Mouse (Mus musculus): ENCODE data around the gene Adam17. TPM values are rescaled to one million over a fixed set of nuclear protein-coding genes. Genes with fewer than 3 reads are reported as not detected.

Gene Adam17
- polyA plus RNA-seq, 1 experiment from 2014 or later: 28.7 TPM

- no peaks in the 10 kb centered on the region for H3K27me3 ChIP-seq (ENCODE audit: control insufficient read depth, insufficient read depth, low read length)
- no peak for ATAC-seq (replicated peaks; ENCODE audit: insufficient number of reproducible peaks, low FRiP score, low TSS enrichment)
- H3K9me3 ChIP-seq (replicated peaks; ENCODE audit: control insufficient read depth, low read length): no peaks in the 10 kb centered on the region
- WGBS (ENCODE audit: insufficient replicate concordance): 95% methylated on average over 7 of the region's 7 CpGs
- H3K4me1 ChIP-seq (ENCODE audit: control insufficient read depth, insufficient read depth, low read length): no peaks in the 10 kb centered on the region
- H3K4me2 ChIP-seq: no peak overlapping the region
- no peak overlapping the region for H3K27ac ChIP-seq (ENCODE audit: low read depth, low read length)
- H3K4me3 ChIP-seq (ENCODE audit: low read depth, low read length): no peak overlapping the region
- peaks cover 27% of the 10 kb centered on the region for H3K36me3 ChIP-seq (ENCODE audit: control insufficient read depth, insufficient read depth, low read length)
- no peak overlapping the region for H3K9ac ChIP-seq (ENCODE audit: low read depth, low read length)
Measured at GRCm38 (mm10) chr12:21335869-21336268, 37.6 kb downstream of the Adam17 start.

- Histone ChIP-seq H3K27ac (ENCODE audit: low read depth, low read length) (no peak overlapping the region), H3K27me3 (ENCODE audit: control insufficient read depth, insufficient read depth, low read length) (no peaks in the 10 kb centered on the region), H3K4me1 (ENCODE audit: control insufficient read depth, insufficient read depth, low read length) (0 out of 2 replicates have a peak, but pooled peaks cover 2% of the 10 kb centered on the region), H3K4me3 (ENCODE audit: low read depth, low read length) (no peak overlapping the region), H3K4me2 (no peak overlapping the region), H3K9ac (ENCODE audit: low read depth, low read length) (no peak overlapping the region), H3K9me3 (replicated peaks; ENCODE audit: control insufficient read depth, low read length) (no peaks in the 10 kb centered on the region), H3K36me3 (ENCODE audit: control insufficient read depth, insufficient read depth, low read length) (peaks cover 22% of the 10 kb centered on the region)
- 91% methylated on average over 5 of the region's 5 CpGs for WGBS (ENCODE audit: insufficient replicate concordance)
- no peak for ATAC-seq (replicated peaks; ENCODE audit: insufficient number of reproducible peaks, low FRiP score, low TSS enrichment)
Measured at GRCm38 (mm10) chr12:21333766-21334165, 39.7 kb downstream of the Adam17 start.

GRCm38 (mm10) chr12:21333021-21333420 is 40.4 kb downstream of the Adam17 start:
- Histone ChIP-seq H3K4me2 (no peak overlapping the region), H3K4me3 (ENCODE audit: low read depth, low read length) (no peak overlapping the region), H3K27ac (ENCODE audit: low read depth, low read length) (no peak overlapping the region), H3K4me1 (ENCODE audit: control insufficient read depth, insufficient read depth, low read length) (0 out of 2 replicates have a peak, but pooled peaks cover 2% of the 10 kb centered on the region), H3K9ac (ENCODE audit: low read depth, low read length) (no peak overlapping the region), H3K27me3 (ENCODE audit: control insufficient read depth, insufficient read depth, low read length) (no peaks in the 10 kb centered on the region), H3K9me3 (replicated peaks; ENCODE audit: control insufficient read depth, low read length) (no peaks in the 10 kb centered on the region), H3K36me3 (ENCODE audit: control insufficient read depth, insufficient read depth, low read length) (peaks cover 22% of the 10 kb centered on the region)
- ATAC-seq (replicated peaks; ENCODE audit: insufficient number of reproducible peaks, low FRiP score, low TSS enrichment): no peak
- 92% methylated on average over 7 of the region's 7 CpGs for WGBS (ENCODE audit: insufficient replicate concordance)

- Histone ChIP-seq H3K36me3 (ENCODE audit: control insufficient read depth, insufficient read depth, low read length) (peaks cover 22% of the 10 kb centered on the region), H3K27ac (ENCODE audit: low read depth, low read length) (no peak overlapping the region), H3K9me3 (replicated peaks; ENCODE audit: control insufficient read depth, low read length) (no peaks in the 10 kb centered on the region), H3K9ac (ENCODE audit: low read depth, low read length) (no peak overlapping the region), H3K27me3 (ENCODE audit: control insufficient read depth, insufficient read depth, low read length) (no peaks in the 10 kb centered on the region), H3K4me3 (ENCODE audit: low read depth, low read length) (no peak overlapping the region), H3K4me1 (ENCODE audit: control insufficient read depth, insufficient read depth, low read length) (0 out of 2 replicates have a peak, but pooled peaks cover 2% of the 10 kb centered on the region), H3K4me2 (no peak overlapping the region)
- 82% methylated on average over 6 of the region's 6 CpGs for WGBS (ENCODE audit: insufficient replicate concordance)
- ATAC-seq (replicated peaks; ENCODE audit: insufficient number of reproducible peaks, low FRiP score, low TSS enrichment): no peak
Measured at GRCm38 (mm10) chr12:21331711-21332110, 41.7 kb downstream of the Adam17 start.

GRCm38 (mm10) chr12:21330961-21331576 is 42.4 kb downstream of the Adam17 start:
- Histone ChIP-seq H3K4me2 (no peak overlapping the region), H3K36me3 (ENCODE audit: control insufficient read depth, insufficient read depth, low read length) (peaks cover 22% of the 10 kb centered on the region), H3K4me1 (ENCODE audit: control insufficient read depth, insufficient read depth, low read length) (0 out of 2 replicates have a peak, but pooled peaks cover 2% of the 10 kb centered on the region), H3K9ac (ENCODE audit: low read depth, low read length) (no peak overlapping the region), H3K27ac (ENCODE audit: low read depth, low read length) (no peak overlapping the region), H3K9me3 (replicated peaks; ENCODE audit: control insufficient read depth, low read length) (no peaks in the 10 kb centered on the region), H3K4me3 (ENCODE audit: low read depth, low read length) (no peak overlapping the region), H3K27me3 (ENCODE audit: control insufficient read depth, insufficient read depth, low read length) (no peaks in the 10 kb centered on the region)
- ATAC-seq (replicated peaks; ENCODE audit: insufficient number of reproducible peaks, low FRiP score, low TSS enrichment): no peak
- 91% methylated on average over 10 of the region's 10 CpGs for WGBS (ENCODE audit: insufficient replicate concordance)

- no peak overlapping the region for H3K9ac ChIP-seq (ENCODE audit: low read depth, low read length)
- H3K4me3 ChIP-seq (ENCODE audit: low read depth, low read length): no peak overlapping the region
- H3K36me3 ChIP-seq (ENCODE audit: control insufficient read depth, insufficient read depth, low read length): peaks cover 24% of the 10 kb centered on the region
- 0 out of 2 replicates have a peak, but pooled peaks cover 2% of the 10 kb centered on the region for H3K4me1 ChIP-seq (ENCODE audit: control insufficient read depth, insufficient read depth, low read length)
- ATAC-seq (replicated peaks; ENCODE audit: insufficient number of reproducible peaks, low FRiP score, low TSS enrichment): no peak
- H3K4me2 ChIP-seq: no peak overlapping the region
- 83% methylated on average over 9 of the region's 9 CpGs for WGBS (ENCODE audit: insufficient replicate concordance)
- H3K27me3 ChIP-seq (ENCODE audit: control insufficient read depth, insufficient read depth, low read length): no peaks in the 10 kb centered on the region
- H3K27ac ChIP-seq (ENCODE audit: low read depth, low read length): peak overlapping the region; percentile 22; the same call in 1 of the 2 replicates
- no peaks in the 10 kb centered on the region for H3K9me3 ChIP-seq (replicated peaks; ENCODE audit: control insufficient read depth, low read length)
Measured at GRCm38 (mm10) chr12:21329661-21330400, 43.6 kb downstream of the Adam17 start.

- Histone ChIP-seq H3K4me1 (ENCODE audit: control insufficient read depth, insufficient read depth, low read length) (0 out of 2 replicates have a peak, but pooled peaks cover 2% of the 10 kb centered on the region), H3K27me3 (ENCODE audit: control insufficient read depth, insufficient read depth, low read length) (no peaks in the 10 kb centered on the region), H3K9me3 (replicated peaks; ENCODE audit: control insufficient read depth, low read length) (no peaks in the 10 kb centered on the region), H3K9ac (ENCODE audit: low read depth, low read length) (no peak overlapping the region), H3K4me3 (ENCODE audit: low read depth, low read length) (no peak overlapping the region), H3K36me3 (ENCODE audit: control insufficient read depth, insufficient read depth, low read length) (peaks cover 9% of the 10 kb centered on the region), H3K4me2 (no peak overlapping the region), H3K27ac (ENCODE audit: low read depth, low read length) (no peak overlapping the region)
- no peak for ATAC-seq (replicated peaks; ENCODE audit: insufficient number of reproducible peaks, low FRiP score, low TSS enrichment)
- 92% methylated on average over 3 of the region's 3 CpGs for WGBS (ENCODE audit: insufficient replicate concordance)
Measured at GRCm38 (mm10) chr12:21326325-21326724, 47.1 kb downstream of the Adam17 start.

- Histone ChIP-seq H3K9me3 (replicated peaks; ENCODE audit: control insufficient read depth, low read length) (no peaks in the 10 kb centered on the region), H3K4me1 (ENCODE audit: control insufficient read depth, insufficient read depth, low read length) (0 out of 2 replicates have a peak, but pooled peaks cover 2% of the 10 kb centered on the region), H3K9ac (ENCODE audit: low read depth, low read length) (no peak overlapping the region), H3K4me2 (no peak overlapping the region), H3K36me3 (ENCODE audit: control insufficient read depth, insufficient read depth, low read length) (peaks cover 11% of the 10 kb centered on the region), H3K27me3 (ENCODE audit: control insufficient read depth, insufficient read depth, low read length) (no peaks in the 10 kb centered on the region), H3K4me3 (ENCODE audit: low read depth, low read length) (no peak overlapping the region), H3K27ac (ENCODE audit: low read depth, low read length) (no peak overlapping the region)
- WGBS (ENCODE audit: insufficient replicate concordance): 89% methylated on average over 8 of the region's 8 CpGs
- no peak for ATAC-seq (replicated peaks; ENCODE audit: insufficient number of reproducible peaks, low FRiP score, low TSS enrichment)
Measured at GRCm38 (mm10) chr12:21325266-21325665, 48.2 kb downstream of the Adam17 start.

All from heart, embryonic 11.5 days (tissue).